Comparison of ENCODE assay signal across 27 mouse cellular contexts in genomic region chr16:92790601-92791000, GRCm38 (mm10). TPM values are rescaled to one million over a fixed set of nuclear protein-coding genes. Genes with fewer than 3 reads are reported as not detected.
DNase-seq lines count a peak whose midpoint lies in the region; ATAC-seq and TF ChIP-seq lines count a peak whose summit lies in the region.
"Had no signal": no experiment of that assay in that cellular context is flagged by ENCODE, and none has a peak within 500 bp of the region (broad histone marks: within the 10 kb centered on the region; RNA-seq: fewer than 3 reads in every experiment).

No protein-coding gene starts in this region.

- DNase-seq in lung, embryonic 14.5 days = peak; percentile 72
- DNase-seq in lung, postnatal 14 days = no peak
- no peak for DNase-seq in lung, postnatal 36 days
- DNase-seq: adrenal gland, adult 8-10 months; adrenal gland, postnatal 14 days; adrenal gland, postnatal 36 days; B cell, adult 2 months; cerebellum, adult 11-12 months; cerebellum, adult 8-10 months; cerebellum, adult 9-11 months; cerebellum, postnatal 14 days; cerebellum, postnatal 36 days; embryo, embryonic 11 days had no signal

- H3K4me2 ChIP-seq in lung, embryonic 14.5 days = no peak overlapping the region
- H3K4me2 ChIP-seq in lung, embryonic 16.5 days (ENCODE audit: low read depth, low read length) = no peak overlapping the region
- H3K4me2 ChIP-seq: embryonic facial prominence, embryonic 13.5 days; embryonic facial prominence, embryonic 15.5 days; forebrain, embryonic 12.5 days had no signal

- 44% methylated on average over 6 of the region's 6 CpGs for WGBS in lung, embryonic 14.5 days
- 51% methylated on average over 6 of the region's 6 CpGs for WGBS in lung, embryonic 16.5 days

- H3K9ac ChIP-seq in lung, embryonic 14.5 days = no peak overlapping the region
- H3K9ac ChIP-seq in lung, embryonic 16.5 days (ENCODE audit: low read length) = no peak overlapping the region
- H3K9ac ChIP-seq: embryonic facial prominence, embryonic 13.5 days; embryonic facial prominence, embryonic 15.5 days; forebrain, embryonic 12.5 days had no signal

- H3K36me3 ChIP-seq in lung, embryonic 14.5 days (ENCODE audit: insufficient read depth) = no peaks in the 10 kb centered on the region
- no peaks in the 10 kb centered on the region for H3K36me3 ChIP-seq in lung, embryonic 16.5 days (ENCODE audit: control insufficient read depth, insufficient read depth, low read length)
- H3K36me3 ChIP-seq in megakaryocyte, embryonic 14.5 days (replicated peaks; ENCODE audit: low read length) = peaks cover 95% of the 10 kb centered on the region
- H3K36me3 ChIP-seq: embryonic facial prominence, embryonic 13.5 days; embryonic facial prominence, embryonic 15.5 days; forebrain, embryonic 10.5 days; forebrain, embryonic 12.5 days had no signal

- H3K27ac ChIP-seq in lung, embryonic 14.5 days (ENCODE audit: low read depth) = no peak overlapping the region
- no peak overlapping the region for H3K27ac ChIP-seq in lung, embryonic 16.5 days (ENCODE audit: low read length)
- H3K27ac ChIP-seq: embryonic facial prominence, embryonic 13.5 days; embryonic facial prominence, embryonic 15.5 days; forebrain, embryonic 10.5 days; forebrain, embryonic 12.5 days had no signal

- ATAC-seq in lung, embryonic 14.5 days (ENCODE audit: insufficient read depth) = peak; percentile 75
- ATAC-seq in lung, embryonic 16.5 days (ENCODE audit: low read depth) = peak; percentile 47; the same call in 1 of the 2 replicates
- no peak for ATAC-seq in megakaryocyte, adult 5-6 weeks (ENCODE audit: poor library complexity, severe bottlenecking)
- ATAC-seq in activated CD4-positive, CD25-positive, alpha-beta regulatory T cell, adult 4 months = no peak
- ATAC-seq: CD4-positive, CD25-positive, alpha-beta regulatory T cell, adult 4 months; forebrain, embryonic 14.5 days; forebrain, embryonic 16.5 days had no signal

- H3K9me3 ChIP-seq in lung, embryonic 14.5 days (ENCODE audit: low read depth, low read length) = no peaks in the 10 kb centered on the region
- H3K9me3 ChIP-seq in lung, embryonic 16.5 days (ENCODE audit: control insufficient read depth, low read length) = no peaks in the 10 kb centered on the region
- no peaks in the 10 kb centered on the region for H3K9me3 ChIP-seq in megakaryocyte, embryonic 14.5 days
- H3K9me3 ChIP-seq: embryonic facial prominence, embryonic 13.5 days; embryonic facial prominence, embryonic 15.5 days; forebrain, embryonic 10.5 days; forebrain, embryonic 12.5 days; G1E had no signal

- no peaks in the 10 kb centered on the region; the same call in 1 of the 2 replicates for H3K4me1 ChIP-seq in lung, embryonic 14.5 days (ENCODE audit: insufficient read depth)
- no peaks in the 10 kb centered on the region; the same call in 1 of the 2 replicates for H3K4me1 ChIP-seq in lung, embryonic 16.5 days (replicated peaks; ENCODE audit: control insufficient read depth, insufficient read depth, low read length)
- H3K4me1 ChIP-seq in megakaryocyte, embryonic 14.5 days = peaks cover 100% of the 10 kb centered on the region

- H3K4me3 ChIP-seq in lung, embryonic 14.5 days (ENCODE audit: low read depth, low read length) = no peak overlapping the region
- H3K4me3 ChIP-seq in lung, embryonic 16.5 days (ENCODE audit: low read length) = no peak overlapping the region
- peak overlapping the region; percentile 21 for H3K4me3 ChIP-seq in megakaryocyte, embryonic 14.5 days (replicated peaks)
- H3K4me3 ChIP-seq: embryonic facial prominence, embryonic 13.5 days; embryonic facial prominence, embryonic 15.5 days; erythroblast, embryonic 14.5 days; forebrain, embryonic 10.5 days; forebrain, embryonic 12.5 days had no signal

- H3K27me3 ChIP-seq in lung, embryonic 14.5 days (ENCODE audit: insufficient read depth, low read length) = no peaks in the 10 kb centered on the region
- H3K27me3 ChIP-seq in lung, embryonic 16.5 days (ENCODE audit: control insufficient read depth, insufficient read depth, low read depth, low read length) = no peaks in the 10 kb centered on the region
- no peaks in the 10 kb centered on the region for H3K27me3 ChIP-seq in megakaryocyte, embryonic 14.5 days (replicated peaks)
- H3K27me3 ChIP-seq: CH12.LX; embryonic facial prominence, embryonic 13.5 days; embryonic facial prominence, embryonic 15.5 days; forebrain, embryonic 12.5 days had no signal

- TF ChIP-seq CTCF in lung, embryonic 14.5 days (IDR thresholded peaks at IDR 0.05; ENCODE audit: low read depth) = no peak

RNA-seq across cellular contexts. Expression of gene Runx1, which starts 35.3 kb away (rescaled TPM):
- polyA plus RNA-seq in lung, embryonic 14.5 days (2014; fragmentation: Nextera tagmentation; extraction: Ambion mirVana) = 7.7 and 10.8 TPM in 2 replicates
- 9.4 and 10.9 TPM in 2 replicates for polyA plus RNA-seq in lung, embryonic 16.5 days (2015; fragmentation: Nextera tagmentation; extraction: Ambion mirVana)
- 322 and 895 TPM in 2 replicates for polyA plus RNA-seq in megakaryocyte, embryonic 14.5 days (2012; ENCODE audit: insufficient read depth, low replicate concordance)
- total RNA-seq in megakaryocyte, adult 5-6 weeks (2015) = 93.4 and 112 TPM in 2 replicates
- 44.7 and 61.5 TPM in 2 replicates for total RNA-seq in megakaryocyte, adult 5-6 weeks (2017)
- polyA plus RNA-seq in activated CD4-positive, CD25-positive, alpha-beta regulatory T cell, adult 4 months (2017; shearing (Covaris generic)) = 10 to 100 TPM; 30.7 to 37.2 TPM

Comparison
In these comparisons a context has a peak if more than half of its experiments do, and no peak if none do; other contexts are left out.
1. ATAC-seq: peak in lung, embryonic 14.5 days (single experiment) and lung, embryonic 16.5 days (single experiment); none in megakaryocyte, adult 5-6 weeks (single experiment) and activated CD4-positive, CD25-positive, alpha-beta regulatory T cell, adult 4 months (single experiment).